Mouse (Mus musculus): Measurements from ENCODE around the gene Map3k14. TPM values are rescaled to one million over a fixed set of nuclear protein-coding genes. Genes with fewer than 3 reads are reported as not detected.
A peak's percentile ranks its signal among the peaks of the same experiment; 100 is the strongest.

Gene Map3k14
- polyA plus RNA-seq, 1 experiment, result 12.7 TPM

GRCm38 (mm10) chr11:103246731-103247290, 20.5 kb downstream of the Map3k14 start:
- TF ChIP-seq CTCF (IDR thresholded peaks at IDR 0.05; ENCODE audit: extremely low read depth, insufficient read length, insufficient replicate concordance, low read depth, low read length) (no peak), POLR2A (IDR thresholded peaks at IDR 0.05; ENCODE audit: low read depth, low read length) (no peak)
- Histone ChIP-seq H3K27me3 (ENCODE audit: control insufficient read depth, insufficient read depth, low read length) (no peaks in the 10 kb centered on the region), H3K36me3 (ENCODE audit: control insufficient read depth, insufficient read depth, low read length) (no peaks in the 10 kb centered on the region; the same call in 1 of the 2 replicates), H3K27ac (ENCODE audit: insufficient read depth, low read depth, low read length) (peak overlapping the region; percentile 70), H3K4me1 (ENCODE audit: control insufficient read depth, insufficient read depth, insufficient read length, low read length) (peaks cover 22% of the 10 kb centered on the region), H3K4me3 (ENCODE audit: low read depth, low read length) (no peak overlapping the region)
- 32% methylated on average over 4 of the region's 4 CpGs for WGBS

DNA sequence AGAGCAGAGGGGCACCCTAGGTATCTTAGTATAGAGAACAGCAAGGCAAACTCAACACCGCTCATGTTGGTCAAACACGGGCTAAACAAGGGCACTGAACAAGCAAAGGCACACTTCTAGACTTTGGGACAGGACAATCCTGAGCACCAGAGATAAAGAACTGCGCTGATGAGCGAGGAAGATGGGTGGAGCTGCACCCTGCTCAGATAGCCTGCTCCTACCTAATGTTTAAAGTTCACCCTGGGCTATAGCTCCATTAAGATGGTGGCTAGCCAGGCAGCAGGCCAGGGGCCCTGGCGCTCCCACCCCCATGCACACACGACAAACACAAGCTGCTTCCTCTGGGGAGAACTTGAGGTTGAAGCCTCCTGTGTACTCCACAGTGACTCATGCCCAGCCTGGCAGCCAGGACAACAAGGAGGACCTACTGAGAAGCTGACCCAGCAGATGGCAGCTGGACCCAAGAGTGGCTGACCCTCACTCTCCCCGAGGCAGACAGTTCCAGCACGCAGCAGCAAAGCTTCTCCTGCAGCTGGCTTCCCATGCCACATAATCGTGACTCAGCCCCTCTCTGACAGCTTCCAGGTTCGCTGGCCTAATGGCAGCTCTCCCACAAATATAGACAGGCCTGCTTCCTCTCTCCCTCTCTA, 21.1 kb downstream of the Map3k14 start:
- Histone ChIP-seq H3K36me3 (ENCODE audit: control insufficient read depth, insufficient read depth, low read length) (no peaks in the 10 kb centered on the region; the same call in 1 of the 2 replicates), H3K4me3 (ENCODE audit: low read depth, low read length) (no peak overlapping the region), H3K27ac (ENCODE audit: insufficient read depth, low read depth, low read length) (peak overlapping the region; percentile 70), H3K4me1 (ENCODE audit: control insufficient read depth, insufficient read depth, insufficient read length, low read length) (peaks cover 23% of the 10 kb centered on the region), H3K27me3 (ENCODE audit: control insufficient read depth, insufficient read depth, low read length) (no peaks in the 10 kb centered on the region)
- no peak for TF ChIP-seq POLR2A (IDR thresholded peaks at IDR 0.05; ENCODE audit: low read depth, low read length)
- no peak for TF ChIP-seq CTCF (IDR thresholded peaks at IDR 0.05; ENCODE audit: extremely low read depth, insufficient read length, insufficient replicate concordance, low read depth, low read length)
- 16% methylated on average over 10 of the region's 10 CpGs for WGBS

DNA sequence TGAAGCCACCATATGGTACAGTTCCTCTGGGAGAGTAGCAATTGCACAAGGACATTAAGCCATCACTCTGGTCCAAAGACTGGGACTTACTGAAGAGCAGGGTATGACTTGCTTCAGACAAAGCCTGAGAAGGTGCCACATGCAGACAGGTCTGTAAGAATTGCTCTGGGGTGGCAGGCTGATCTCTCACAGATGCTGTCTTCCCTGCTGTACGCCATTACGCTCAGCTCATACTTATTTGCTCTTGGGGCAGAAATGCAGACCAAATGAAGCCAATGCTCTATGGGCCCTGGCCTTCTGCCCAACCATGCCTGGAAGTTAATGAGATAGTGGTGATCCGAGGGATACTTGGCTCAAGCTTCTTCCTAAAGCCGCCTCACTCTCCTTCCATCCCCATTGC, 22.4 kb downstream of the Map3k14 start:
- no peaks in the 10 kb centered on the region for H3K27me3 ChIP-seq (ENCODE audit: control insufficient read depth, insufficient read depth, low read length)
- TF ChIP-seq POLR2A (IDR thresholded peaks at IDR 0.05; ENCODE audit: low read depth, low read length), result no peak
- no peak for TF ChIP-seq CTCF (IDR thresholded peaks at IDR 0.05; ENCODE audit: extremely low read depth, insufficient read length, insufficient replicate concordance, low read depth, low read length)
- H3K4me1 ChIP-seq (ENCODE audit: control insufficient read depth, insufficient read depth, insufficient read length, low read length), result peaks cover 29% of the 10 kb centered on the region
- peaks cover 8% of the 10 kb centered on the region; the same call in 1 of the 2 replicates for H3K36me3 ChIP-seq (ENCODE audit: control insufficient read depth, insufficient read depth, low read length)
- 89% methylated on average over 4 of the region's 4 CpGs for WGBS
- no peak overlapping the region for H3K4me3 ChIP-seq (ENCODE audit: low read depth, low read length)
- H3K27ac ChIP-seq (ENCODE audit: insufficient read depth, low read depth, low read length), result no peak overlapping the region

GRCm38 (mm10) chr11:103240740-103241139, 26.5 kb downstream of the Map3k14 start:
- Histone ChIP-seq H3K4me3 (ENCODE audit: low read depth, low read length) (no peak overlapping the region), H3K27me3 (ENCODE audit: control insufficient read depth, insufficient read depth, low read length) (no peaks in the 10 kb centered on the region), H3K27ac (ENCODE audit: insufficient read depth, low read depth, low read length) (0 out of 2 replicates have a peak overlapping the region, but pooled peaks have one; percentile 12), H3K36me3 (ENCODE audit: control insufficient read depth, insufficient read depth, low read length) (peaks cover 42% of the 10 kb centered on the region), H3K4me1 (ENCODE audit: control insufficient read depth, insufficient read depth, insufficient read length, low read length) (peaks cover 13% of the 10 kb centered on the region)
- TF ChIP-seq CTCF (IDR thresholded peaks at IDR 0.05; ENCODE audit: extremely low read depth, insufficient read length, insufficient replicate concordance, low read depth, low read length), result no peak
- no peak for TF ChIP-seq POLR2A (IDR thresholded peaks at IDR 0.05; ENCODE audit: low read depth, low read length)
- WGBS, result 22% methylated on average over 7 of the region's 7 CpGs

DNA sequence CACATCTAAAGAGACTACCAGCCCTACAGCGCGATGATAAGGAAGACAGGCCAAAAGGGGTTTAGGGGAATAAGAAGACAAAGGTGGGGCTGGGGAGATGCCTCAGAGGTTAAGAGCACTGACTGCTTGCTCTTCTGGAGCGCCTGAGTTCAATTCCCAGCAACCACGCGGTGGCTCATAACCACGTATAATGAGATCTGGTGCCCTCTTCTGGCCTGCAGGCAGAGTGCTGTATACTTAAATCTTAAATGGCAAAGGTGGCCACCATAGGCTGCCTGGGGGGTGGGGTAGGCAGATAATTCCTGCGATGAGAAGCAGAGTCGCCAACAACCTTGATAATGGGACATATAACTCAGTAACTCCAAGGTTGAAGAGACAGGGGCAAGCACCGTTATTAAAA, 29.5 kb downstream of the Map3k14 start:
- H3K27ac ChIP-seq (ENCODE audit: insufficient read depth, low read depth, low read length), result no peak overlapping the region
- WGBS, result 92% methylated on average over 9 of the region's 9 CpGs
- no peak overlapping the region for H3K4me3 ChIP-seq (ENCODE audit: low read depth, low read length)
- TF ChIP-seq POLR2A (IDR thresholded peaks at IDR 0.05; ENCODE audit: low read depth, low read length) (no peak), CTCF (IDR thresholded peaks at IDR 0.05; ENCODE audit: extremely low read depth, insufficient read length, insufficient replicate concordance, low read depth, low read length) (peak; percentile 24; the same call in 1 of the 2 replicates)
- peaks cover 9% of the 10 kb centered on the region for H3K4me1 ChIP-seq (ENCODE audit: control insufficient read depth, insufficient read depth, insufficient read length, low read length)
- peaks cover 43% of the 10 kb centered on the region for H3K36me3 ChIP-seq (ENCODE audit: control insufficient read depth, insufficient read depth, low read length)
- no peaks in the 10 kb centered on the region for H3K27me3 ChIP-seq (ENCODE audit: control insufficient read depth, insufficient read depth, low read length)

GRCm38 (mm10) chr11:103236903-103237302, 30.4 kb downstream of the Map3k14 start:
- Histone ChIP-seq H3K27me3 (ENCODE audit: control insufficient read depth, insufficient read depth, low read length) (no peaks in the 10 kb centered on the region), H3K4me1 (ENCODE audit: control insufficient read depth, insufficient read depth, insufficient read length, low read length) (peaks cover 9% of the 10 kb centered on the region), H3K27ac (ENCODE audit: insufficient read depth, low read depth, low read length) (no peak overlapping the region), H3K4me3 (ENCODE audit: low read depth, low read length) (no peak overlapping the region), H3K36me3 (ENCODE audit: control insufficient read depth, insufficient read depth, low read length) (peaks cover 43% of the 10 kb centered on the region)
- TF ChIP-seq POLR2A (IDR thresholded peaks at IDR 0.05; ENCODE audit: low read depth, low read length), result no peak
- TF ChIP-seq CTCF (IDR thresholded peaks at IDR 0.05; ENCODE audit: extremely low read depth, insufficient read length, insufficient replicate concordance, low read depth, low read length), result no peak
- 87% methylated on average over 10 of the region's 10 CpGs for WGBS

- Histone ChIP-seq H3K4me3 (ENCODE audit: low read depth, low read length) (no peak overlapping the region), H3K4me1 (ENCODE audit: control insufficient read depth, insufficient read depth, insufficient read length, low read length) (peaks cover 9% of the 10 kb centered on the region), H3K27me3 (ENCODE audit: control insufficient read depth, insufficient read depth, low read length) (no peaks in the 10 kb centered on the region), H3K27ac (ENCODE audit: insufficient read depth, low read depth, low read length) (no peak overlapping the region), H3K36me3 (ENCODE audit: control insufficient read depth, insufficient read depth, low read length) (peaks cover 43% of the 10 kb centered on the region)
- no peak for TF ChIP-seq CTCF (IDR thresholded peaks at IDR 0.05; ENCODE audit: extremely low read depth, insufficient read length, insufficient replicate concordance, low read depth, low read length)
- TF ChIP-seq POLR2A (IDR thresholded peaks at IDR 0.05; ENCODE audit: low read depth, low read length), result no peak
- WGBS, result 89% methylated on average over 6 of the region's 6 CpGs
These were observed 30.8 kb downstream of the Map3k14 start for GRCm38 (mm10) chr11:103236431-103236830.

Measured in small intestine, adult 2 months (tissue).